Mouse (Mus musculus): ENCODE data around the gene Mgll. TPM values are rescaled to one million over a fixed set of nuclear protein-coding genes. Genes with fewer than 3 reads are reported as not detected.

Gene Mgll
- polyA plus RNA-seq, 1 experiment, result 28.7 TPM

DNA sequence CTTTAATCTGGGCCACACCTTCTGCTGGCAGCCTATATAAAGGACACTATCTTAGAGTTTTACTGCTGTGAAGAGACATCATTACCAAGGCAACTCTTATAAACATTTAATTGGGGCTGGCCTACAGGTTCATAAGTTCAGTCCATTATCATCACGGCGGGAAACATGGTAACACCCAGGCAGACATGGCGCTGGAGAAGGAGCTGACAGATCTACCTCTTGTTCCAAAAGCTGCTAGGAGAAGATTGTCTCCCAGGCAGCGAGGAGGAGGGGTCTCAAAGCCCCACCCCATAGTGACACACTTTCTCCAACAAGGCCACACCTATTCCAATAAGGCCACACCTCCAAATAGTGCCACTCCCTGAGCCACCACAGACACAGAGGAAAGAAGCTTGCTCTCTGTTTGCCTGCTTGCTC, 58.8 kb downstream of the Mgll start:
- H3K4me3 ChIP-seq (replicated peaks), result peak overlapping the region; percentile 27
- peaks cover 84% of the 10 kb centered on the region for H3K36me3 ChIP-seq (ENCODE audit: control insufficient read depth)
- no peaks in the 10 kb centered on the region for H3K27me3 ChIP-seq (ENCODE audit: control insufficient read depth)
- H3K9me3 ChIP-seq (ENCODE audit: control insufficient read depth, low read length), result no peaks in the 10 kb centered on the region
- peaks cover 93% of the 10 kb centered on the region for H3K4me1 ChIP-seq (ENCODE audit: control insufficient read depth)
- TF ChIP-seq GATA1 (IDR thresholded peaks at IDR 0.05; ENCODE audit: low read length) (peak; percentile 74), TAL1 (IDR thresholded peaks at IDR 0.05; ENCODE audit: low read length) (peak; percentile 77)

GRCm38 (mm10) chr6:88784691-88785173, 60.5 kb downstream of the Mgll start:
- Histone ChIP-seq H3K4me1 (ENCODE audit: control insufficient read depth) (peaks cover 92% of the 10 kb centered on the region), H3K36me3 (ENCODE audit: control insufficient read depth) (peaks cover 93% of the 10 kb centered on the region), H3K27me3 (ENCODE audit: control insufficient read depth) (no peaks in the 10 kb centered on the region), H3K9me3 (ENCODE audit: control insufficient read depth, low read length) (no peaks in the 10 kb centered on the region), H3K4me3 (replicated peaks) (no peak overlapping the region)
- no peak for TF ChIP-seq TAL1 (IDR thresholded peaks at IDR 0.05; ENCODE audit: low read length)
- TF ChIP-seq GATA1 (IDR thresholded peaks at IDR 0.05; ENCODE audit: low read length), result no peak

GRCm38 (mm10) chr6:88785331-88785730, 61.1 kb downstream of the Mgll start:
- H3K27me3 ChIP-seq (ENCODE audit: control insufficient read depth), result no peaks in the 10 kb centered on the region
- peaks cover 93% of the 10 kb centered on the region for H3K36me3 ChIP-seq (ENCODE audit: control insufficient read depth)
- H3K4me3 ChIP-seq (replicated peaks), result no peak overlapping the region

GRCm38 (mm10) chr6:88785781-88786542, 61.8 kb downstream of the Mgll start:
- no peaks in the 10 kb centered on the region for H3K27me3 ChIP-seq (ENCODE audit: control insufficient read depth)
- TF ChIP-seq TAL1 (IDR thresholded peaks at IDR 0.05; ENCODE audit: low read length), result no peak
- TF ChIP-seq GATA1 (IDR thresholded peaks at IDR 0.05; ENCODE audit: low read length), result no peak
- H3K4me1 ChIP-seq (ENCODE audit: control insufficient read depth), result peaks cover 88% of the 10 kb centered on the region
- no peaks in the 10 kb centered on the region for H3K9me3 ChIP-seq (ENCODE audit: control insufficient read depth, low read length)
- H3K36me3 ChIP-seq (ENCODE audit: control insufficient read depth), result peaks cover 94% of the 10 kb centered on the region
- no peak overlapping the region for H3K4me3 ChIP-seq (replicated peaks)

More at GRCm38 (mm10) chr6:88785331-88785730, 61.1 kb downstream of the Mgll start:
- TF ChIP-seq TAL1 (IDR thresholded peaks at IDR 0.05; ENCODE audit: low read length), result no peak
- no peak for TF ChIP-seq GATA1 (IDR thresholded peaks at IDR 0.05; ENCODE audit: low read length)
- Histone ChIP-seq H3K9me3 (ENCODE audit: control insufficient read depth, low read length) (no peaks in the 10 kb centered on the region), H3K4me1 (ENCODE audit: control insufficient read depth) (peaks cover 89% of the 10 kb centered on the region)

GRCm38 (mm10) chr6:88786732-88787445, 62.7 kb downstream of the Mgll start:
- Histone ChIP-seq H3K4me1 (ENCODE audit: control insufficient read depth) (peaks cover 83% of the 10 kb centered on the region), H3K9me3 (ENCODE audit: control insufficient read depth, low read length) (no peaks in the 10 kb centered on the region), H3K27me3 (ENCODE audit: control insufficient read depth) (no peaks in the 10 kb centered on the region), H3K4me3 (replicated peaks) (no peak overlapping the region), H3K36me3 (ENCODE audit: control insufficient read depth) (peaks cover 92% of the 10 kb centered on the region)
- no peak for TF ChIP-seq GATA1 (IDR thresholded peaks at IDR 0.05; ENCODE audit: low read length)
- no peak for TF ChIP-seq TAL1 (IDR thresholded peaks at IDR 0.05; ENCODE audit: low read length)

- peaks cover 81% of the 10 kb centered on the region for H3K4me1 ChIP-seq (ENCODE audit: control insufficient read depth)
- H3K4me3 ChIP-seq (replicated peaks), result no peak overlapping the region
- peaks cover 92% of the 10 kb centered on the region for H3K36me3 ChIP-seq (ENCODE audit: control insufficient read depth)
- no peaks in the 10 kb centered on the region for H3K27me3 ChIP-seq (ENCODE audit: control insufficient read depth)
- TF ChIP-seq GATA1 (IDR thresholded peaks at IDR 0.05; ENCODE audit: low read length) (no peak), TAL1 (IDR thresholded peaks at IDR 0.05; ENCODE audit: low read length) (no peak)
- H3K9me3 ChIP-seq (ENCODE audit: control insufficient read depth, low read length), result no peaks in the 10 kb centered on the region
Measured at GRCm38 (mm10) chr6:88787496-88787895, 63.3 kb downstream of the Mgll start.

DNA sequence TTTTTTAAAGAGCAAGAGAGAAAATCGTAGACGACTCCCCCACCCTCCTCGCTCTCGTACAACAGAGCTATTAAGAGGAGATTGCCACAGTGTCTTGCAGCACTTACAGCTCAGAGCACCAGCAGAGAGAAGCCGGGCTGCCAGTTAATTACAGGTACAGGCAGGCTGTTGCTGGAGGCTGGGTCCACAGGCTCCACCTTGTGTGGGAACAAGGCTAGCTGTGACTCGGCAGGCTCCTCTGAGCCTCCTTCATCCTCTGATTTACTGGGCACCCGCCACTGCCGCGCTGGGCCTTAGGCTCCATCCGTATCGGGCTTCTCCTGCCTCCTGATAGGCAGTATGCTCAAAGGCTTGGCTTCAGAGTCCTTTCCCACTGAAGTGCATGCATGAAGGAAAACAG, 64.0 kb downstream of the Mgll start:
- Histone ChIP-seq H3K4me1 (ENCODE audit: control insufficient read depth) (peaks cover 76% of the 10 kb centered on the region), H3K4me3 (replicated peaks) (no peak overlapping the region), H3K9me3 (ENCODE audit: control insufficient read depth, low read length) (no peaks in the 10 kb centered on the region), H3K36me3 (ENCODE audit: control insufficient read depth) (peaks cover 92% of the 10 kb centered on the region), H3K27me3 (ENCODE audit: control insufficient read depth) (no peaks in the 10 kb centered on the region)
- TF ChIP-seq GATA1 (IDR thresholded peaks at IDR 0.05; ENCODE audit: low read length) (no peak), TAL1 (IDR thresholded peaks at IDR 0.05; ENCODE audit: low read length) (no peak)

GRCm38 (mm10) chr6:88791299-88791698, 67.1 kb downstream of the Mgll start:
- peaks cover 78% of the 10 kb centered on the region for H3K36me3 ChIP-seq (ENCODE audit: control insufficient read depth)
- peaks cover 47% of the 10 kb centered on the region for H3K4me1 ChIP-seq (ENCODE audit: control insufficient read depth)
- no peak for TF ChIP-seq GATA1 (IDR thresholded peaks at IDR 0.05; ENCODE audit: low read length)
- no peak for TF ChIP-seq TAL1 (IDR thresholded peaks at IDR 0.05; ENCODE audit: low read length)
- H3K9me3 ChIP-seq (ENCODE audit: control insufficient read depth, low read length), result no peaks in the 10 kb centered on the region
- H3K4me3 ChIP-seq (replicated peaks), result no peak overlapping the region
- no peaks in the 10 kb centered on the region for H3K27me3 ChIP-seq (ENCODE audit: control insufficient read depth)

- Histone ChIP-seq H3K9me3 (ENCODE audit: control insufficient read depth, low read length) (no peaks in the 10 kb centered on the region), H3K27me3 (ENCODE audit: control insufficient read depth) (no peaks in the 10 kb centered on the region), H3K36me3 (ENCODE audit: control insufficient read depth) (peaks cover 79% of the 10 kb centered on the region), H3K4me3 (replicated peaks) (no peak overlapping the region), H3K4me1 (ENCODE audit: control insufficient read depth) (peaks cover 39% of the 10 kb centered on the region)
- TF ChIP-seq TAL1 (IDR thresholded peaks at IDR 0.05; ENCODE audit: low read length), result no peak
- TF ChIP-seq GATA1 (IDR thresholded peaks at IDR 0.05; ENCODE audit: low read length), result no peak
Measured at GRCm38 (mm10) chr6:88792147-88792691, 68.0 kb downstream of the Mgll start.

Data from erythroblast, embryonic 14.5 days (primary cell).